Mouse (Mus musculus) liver, adult 2 months (tissue): Measurements from ENCODE around the gene Cd274.

ENCODE experiments used
- CTCF ChIP-seq: fragments of 200-500 bp; IDR thresholded peaks from 2 replicates; pipeline ENCODE4 v1.5.1; 2011; ENCODE audit warnings: low read depth, low read length, control low read depth
- POLR2A ChIP-seq: fragments of 200-500 bp; IDR thresholded peaks from 2 replicates; pipeline ENCODE4 v1.6.1; 2011; ENCODE audit warnings: low read length, control low read depth; ENCODE audit not compliant: insufficient read depth; ENCODE audit errors: extremely low read depth

DNA sequence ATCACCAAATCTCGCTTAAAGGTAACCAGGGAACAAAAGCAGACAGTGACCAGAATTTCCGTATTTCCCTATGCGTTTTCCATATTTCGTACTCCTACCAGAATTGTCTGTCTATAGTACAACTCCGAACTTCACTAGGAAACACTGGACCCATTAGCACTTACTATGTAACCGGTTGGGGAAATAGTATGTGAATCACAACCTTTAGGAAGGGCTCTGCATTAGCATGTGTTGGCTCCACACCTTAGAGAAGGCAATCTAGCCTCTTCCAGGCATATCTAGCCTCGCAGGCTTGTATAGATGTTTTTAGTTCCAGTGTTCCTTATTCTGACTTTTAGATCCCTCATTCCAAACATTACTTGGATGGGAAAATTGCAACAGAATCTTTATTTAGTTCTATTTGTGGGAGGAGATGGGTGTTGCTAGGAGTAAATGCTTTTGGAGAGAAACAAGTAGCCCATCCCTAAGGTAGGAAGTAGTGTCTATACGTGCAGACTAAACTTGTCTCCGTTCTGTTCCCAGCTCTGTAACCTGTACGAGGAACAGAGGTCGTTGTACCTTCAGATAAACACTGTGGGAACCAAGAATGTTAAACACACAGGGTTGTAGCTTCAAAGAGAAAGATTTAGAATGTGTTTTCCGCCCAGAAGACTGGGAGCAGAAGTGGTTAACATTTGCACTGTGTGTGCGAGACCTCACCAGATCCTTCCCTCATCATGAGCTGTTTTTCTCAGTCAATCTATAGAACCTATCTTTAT, 4.9 kb upstream of the Cd274 start:
- TF ChIP-seq CTCF: no peak
- TF ChIP-seq POLR2A: 0 out of 2 replicates have a peak, but pooled peaks have one; percentile 1
